Mouse (Mus musculus): ENCODE results near the gene Pde6b. TPM values are rescaled to one million over a fixed set of nuclear protein-coding genes. Genes with fewer than 3 reads are reported as not detected.

Pde6b gene
- 1 to 10 TPM in 1 of 2 experiments, under 1 TPM in 1; 0.61 to 1.2 TPM for polyA plus RNA-seq (2017; shearing (Covaris generic))

DNA sequence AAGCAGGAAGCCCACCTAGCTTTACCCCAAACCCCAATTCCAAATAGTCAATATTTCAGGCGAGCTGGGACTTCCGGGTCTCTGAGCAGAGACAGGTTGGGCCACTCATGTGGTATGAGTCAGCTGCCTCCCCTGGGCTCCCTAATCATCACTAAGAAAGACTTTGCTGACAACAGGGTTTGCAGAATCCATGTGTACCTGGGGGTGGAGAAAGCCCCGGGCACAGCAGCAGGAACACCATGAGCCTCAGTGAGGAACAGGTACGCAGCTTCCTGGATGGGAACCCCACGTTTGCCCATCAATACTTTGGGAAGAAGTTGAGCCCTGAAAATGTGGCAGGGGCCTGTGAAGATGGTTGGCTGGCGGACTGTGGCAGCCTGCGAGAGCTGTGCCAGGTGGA is at the start of gene Pde6b:
Pde6b (plus strand) TSS at position 191 of the 400 bp plus-strand sequence.
- no peak for ATAC-seq

DNA sequence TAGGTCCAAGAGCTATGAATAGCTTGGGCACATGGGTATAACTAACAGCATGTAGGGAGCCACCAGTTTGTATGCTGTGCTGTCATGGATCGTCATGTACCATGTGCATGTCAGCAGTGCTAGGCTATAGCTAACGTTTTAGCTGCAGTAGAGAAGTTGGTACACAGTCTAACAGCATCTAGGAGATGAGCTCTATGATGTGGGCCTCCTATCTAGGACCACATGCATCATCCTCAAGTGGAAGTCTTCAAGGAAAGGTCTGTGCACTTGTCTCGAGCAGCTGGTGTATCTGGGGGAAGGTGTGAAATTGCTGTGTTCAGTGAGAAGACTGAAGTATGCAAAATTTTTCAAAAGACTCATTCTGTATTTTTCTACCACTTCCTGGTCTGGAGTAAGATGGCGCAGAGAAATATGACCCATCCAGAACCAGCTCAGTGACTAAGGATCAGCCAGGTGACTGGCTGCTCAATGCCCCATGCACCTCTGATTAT is 44.5 kb upstream of the Pde6b start:
- no peak for ATAC-seq

DNA sequence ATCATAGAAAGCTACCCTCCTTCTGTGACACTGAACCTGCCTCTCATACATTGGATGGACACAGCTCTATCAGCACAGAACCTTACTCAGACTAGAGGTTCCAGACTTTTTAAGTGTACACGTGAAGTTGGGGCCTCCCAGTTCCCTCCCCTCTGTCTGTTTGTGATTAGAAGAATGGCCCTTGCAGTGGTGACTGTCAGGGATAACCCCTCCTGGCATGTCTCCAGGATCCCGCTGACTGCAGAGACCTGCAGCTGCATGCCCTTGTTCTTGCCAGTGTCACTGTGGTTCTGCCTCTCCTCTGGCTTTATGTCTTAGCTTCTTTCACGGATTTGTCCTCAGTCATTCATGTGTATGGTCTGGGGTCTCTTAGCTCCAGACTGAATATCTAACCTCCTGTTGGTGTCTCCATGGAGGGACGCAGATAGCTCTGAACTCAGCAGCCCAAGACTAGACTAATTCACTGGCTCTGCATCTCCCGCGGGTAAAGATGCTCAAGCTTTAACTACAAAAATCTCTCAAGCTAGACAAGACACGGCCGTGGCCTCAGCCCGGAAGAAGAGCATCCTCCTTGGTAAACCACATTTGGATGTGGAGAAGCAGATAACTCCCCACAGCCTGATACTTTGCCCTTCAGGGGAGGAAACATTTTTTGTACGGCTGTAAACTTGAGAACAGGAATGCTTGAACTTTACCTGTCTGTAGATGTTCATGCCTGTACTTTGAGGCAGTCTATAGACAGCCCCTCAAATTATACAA is 42.7 kb upstream of the Pde6b start:
- ATAC-seq, result no peak

DNA sequence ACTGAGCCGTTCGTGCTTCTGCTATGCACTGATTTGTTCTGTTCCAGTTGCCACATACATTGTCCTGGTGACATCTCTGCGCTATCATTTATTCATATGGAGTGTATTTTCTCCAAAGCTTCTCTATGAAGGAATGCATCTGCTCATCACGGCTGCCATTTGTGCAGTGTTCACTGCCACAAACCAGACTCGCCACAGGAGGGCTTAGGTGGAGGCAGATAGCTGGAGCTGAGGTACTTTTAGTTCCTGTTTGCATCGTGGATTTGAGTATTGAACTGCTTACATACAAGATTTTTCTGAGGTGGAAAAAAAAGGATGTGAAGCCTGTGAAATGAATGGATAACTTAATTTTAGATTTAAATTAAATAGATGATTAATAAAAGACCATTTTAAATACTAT is 40.3 kb upstream of the Pde6b start:
- ATAC-seq, result no peak

DNA sequence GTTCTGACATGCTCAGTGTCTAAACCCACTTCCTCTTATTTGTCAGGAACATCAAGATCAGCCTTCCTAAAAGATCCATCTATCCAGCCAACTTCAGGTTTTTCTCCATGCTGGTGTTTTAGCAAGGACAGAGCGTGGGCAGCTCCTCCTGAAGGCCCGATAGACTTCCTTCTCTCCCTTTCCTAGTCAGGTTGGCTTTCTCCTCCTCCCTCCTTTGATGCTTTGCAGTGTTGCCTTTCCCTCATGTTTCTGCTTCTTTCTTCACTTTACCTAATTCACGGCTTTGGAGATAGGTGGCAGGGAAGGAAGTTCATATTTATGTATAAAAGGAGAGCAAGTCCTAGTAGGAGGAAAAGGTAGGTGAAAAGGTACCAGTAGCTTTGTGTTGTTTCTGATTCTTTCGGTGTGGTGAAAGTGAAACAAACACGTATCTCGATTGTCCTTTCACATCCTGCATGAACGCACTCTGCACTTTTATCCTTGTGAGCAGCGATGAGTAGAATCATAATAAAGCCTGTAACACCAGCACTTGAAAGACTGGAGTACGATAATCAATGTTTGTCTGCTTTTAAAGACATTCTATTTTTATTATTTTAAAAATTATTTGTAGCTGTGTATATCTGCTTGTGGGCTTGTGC is 38.6 kb upstream of the Pde6b start:
- ATAC-seq, result peak; percentile 60

DNA sequence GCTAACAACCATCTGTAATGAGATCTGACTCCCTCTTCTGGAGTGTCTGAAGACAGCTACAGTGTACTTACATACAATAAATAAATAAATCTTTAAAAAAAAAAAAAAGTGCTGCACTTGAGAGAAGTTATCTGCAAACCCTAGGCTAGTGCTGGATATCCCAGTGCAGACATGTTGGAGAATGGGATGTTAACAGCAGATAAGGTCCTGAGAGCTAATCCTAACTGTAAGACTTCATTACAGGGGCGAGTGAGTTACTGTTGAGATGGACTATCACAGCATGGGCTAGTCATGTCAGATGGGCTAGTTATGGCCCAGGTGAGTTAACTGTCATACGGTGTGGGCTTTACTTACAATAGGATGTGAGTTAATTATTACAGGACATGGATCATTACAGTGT is 34.1 kb upstream of the Pde6b start:
- ATAC-seq, result no peak

DNA sequence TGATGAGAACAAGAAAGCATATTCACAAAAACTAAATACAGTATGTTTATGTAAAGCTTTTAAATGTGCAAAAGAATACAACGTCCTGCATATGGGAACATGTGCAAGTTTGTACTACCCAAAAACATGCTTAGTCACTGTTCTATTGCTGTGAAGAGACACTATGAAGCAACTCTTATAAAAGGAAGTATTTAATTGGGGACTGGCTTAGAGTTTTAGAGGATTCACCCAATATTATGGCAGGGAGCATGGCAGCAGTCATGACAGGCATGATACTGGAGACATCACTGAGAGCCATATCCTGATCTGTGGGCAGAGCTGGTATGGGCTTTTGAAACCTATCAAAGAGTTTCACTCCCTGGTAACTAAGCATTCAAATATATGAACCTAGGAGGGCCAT is 30.3 kb upstream of the Pde6b start:
- no peak for ATAC-seq

DNA sequence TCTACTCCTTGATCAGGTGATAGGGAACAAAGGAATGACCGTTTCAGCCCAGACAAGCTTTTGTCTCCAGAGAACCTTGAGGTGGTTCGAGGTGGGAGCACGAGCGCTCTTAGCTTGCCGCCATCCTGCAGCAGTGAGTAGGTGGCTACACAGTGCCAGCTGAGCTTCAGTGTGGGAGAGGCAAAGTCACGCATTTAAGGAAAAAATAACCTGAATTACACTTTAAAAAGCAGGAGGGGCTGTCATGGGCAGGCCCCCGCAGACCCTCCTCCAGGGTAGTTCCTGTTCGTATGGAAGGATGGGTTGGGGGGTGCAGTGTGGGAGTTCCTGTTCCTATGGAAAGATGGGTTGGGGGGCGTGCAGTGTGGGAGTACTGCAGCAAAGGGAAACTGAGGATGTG is 28.7 kb upstream of the Pde6b start:
- no peak for ATAC-seq

DNA sequence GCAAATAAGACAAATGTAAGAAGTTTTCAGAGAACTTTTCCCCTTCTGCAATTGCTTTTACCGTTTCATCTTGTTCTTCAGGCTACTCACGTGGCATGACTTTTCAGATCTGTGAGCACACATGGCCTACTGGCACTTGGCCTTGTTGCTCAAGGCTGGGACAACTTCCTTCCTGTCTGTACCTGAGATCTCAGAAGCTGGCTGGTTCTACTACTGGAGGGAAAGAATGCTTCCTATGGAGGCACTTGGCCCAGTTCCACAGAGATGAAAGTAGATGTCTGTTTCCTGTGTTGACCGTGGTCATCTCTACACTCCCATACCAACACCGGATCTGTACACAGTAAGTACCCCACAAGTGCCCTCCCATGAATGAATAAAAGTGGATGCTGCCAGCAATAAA is 28.0 kb upstream of the Pde6b start:
- ATAC-seq, result no peak

DNA sequence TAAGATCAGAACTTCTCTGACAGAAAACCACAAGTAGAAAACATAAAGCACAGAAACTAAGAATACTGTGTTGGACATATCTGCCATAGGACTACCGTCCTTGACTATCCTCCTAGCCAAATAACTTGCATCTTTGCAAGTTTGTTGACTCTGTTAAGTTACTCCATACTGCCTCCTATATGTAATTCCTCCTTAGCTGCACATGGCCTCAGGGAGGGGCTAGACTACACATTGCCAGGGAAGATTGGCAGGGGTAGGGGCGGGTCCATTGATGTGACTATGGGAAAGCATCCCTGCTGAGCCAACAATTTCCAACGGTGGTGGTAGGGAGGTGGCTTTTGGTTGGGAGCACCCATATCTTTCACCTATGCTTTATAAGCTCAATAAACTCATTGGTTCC is 25.9 kb upstream of the Pde6b start:
- ATAC-seq, result no peak

DNA sequence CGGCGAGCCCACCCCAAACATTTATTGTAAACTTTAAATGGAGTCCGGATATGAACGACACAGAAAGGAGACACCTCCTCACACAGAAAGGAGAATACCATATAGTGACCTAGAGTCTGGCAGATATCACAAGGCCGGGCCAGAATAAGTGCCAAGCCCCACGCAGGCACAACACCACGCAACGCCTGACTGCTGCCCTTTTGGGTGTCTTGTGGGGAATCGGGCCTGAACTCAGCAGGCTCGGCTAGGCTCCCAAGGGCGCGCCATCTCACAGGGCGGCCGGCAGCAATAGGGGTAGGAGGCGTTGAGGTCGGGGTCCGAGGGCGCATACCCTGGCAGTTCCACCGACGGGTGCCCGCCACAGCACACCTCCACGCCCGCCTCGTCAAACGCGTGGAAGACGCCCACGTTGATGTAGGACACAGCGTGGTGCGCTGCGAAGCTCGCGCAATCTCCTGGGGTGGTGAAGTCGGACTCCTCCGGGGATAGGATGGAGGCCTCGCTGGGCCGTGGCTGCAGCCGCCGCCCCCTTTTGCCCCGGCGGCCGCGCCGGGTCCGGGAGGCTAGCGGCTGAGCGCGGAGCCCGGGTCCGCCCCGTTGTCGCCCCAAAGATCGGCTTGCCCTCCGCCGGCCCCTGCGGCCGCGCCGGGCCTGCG is 21.7 kb upstream of the Pde6b start:
- ATAC-seq, result no peak

DNA sequence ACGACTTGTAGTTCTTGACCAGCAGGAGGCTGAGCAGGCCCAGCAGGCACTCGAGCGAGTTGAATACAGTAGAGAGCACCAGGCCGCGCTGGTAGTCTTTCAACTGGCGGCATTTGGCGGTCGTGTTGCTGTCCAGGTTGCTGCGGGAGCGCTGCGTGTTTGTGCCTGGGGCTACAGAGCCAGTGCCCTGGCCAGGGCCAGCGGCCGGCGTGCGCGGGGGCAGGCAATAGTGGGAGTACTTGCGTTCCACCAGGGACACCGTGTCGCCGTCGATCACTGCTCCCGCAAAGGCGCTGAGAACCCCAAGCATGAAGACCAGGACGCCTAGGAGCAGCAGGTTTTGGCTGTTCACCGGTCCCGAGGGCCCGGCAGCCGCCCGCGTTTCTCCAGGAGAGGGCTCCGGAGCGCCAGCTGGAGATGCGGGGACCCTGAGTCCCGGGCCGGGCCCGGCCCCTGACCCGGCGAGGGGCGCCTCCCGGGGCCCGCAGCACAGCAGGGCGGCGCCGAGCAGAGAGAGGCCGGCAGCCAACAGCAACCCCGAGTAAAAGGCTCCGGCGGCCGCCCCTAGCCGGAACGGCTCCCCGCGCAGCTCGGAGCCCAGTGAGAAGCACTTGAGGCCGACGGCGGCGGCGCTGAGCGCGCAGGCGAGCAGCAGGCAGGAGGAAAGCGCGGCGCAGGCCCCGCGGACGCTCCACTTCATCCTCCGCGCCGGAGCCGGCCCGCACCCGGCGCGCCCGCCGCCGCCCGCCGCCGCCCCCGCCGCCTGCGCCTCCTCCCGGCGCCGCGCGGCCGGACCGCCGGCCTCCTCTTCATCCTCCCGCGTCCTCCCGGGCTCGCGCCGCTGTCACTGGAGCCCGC is 21.0 kb upstream of the Pde6b start:
- ATAC-seq, result no peak

DNA sequence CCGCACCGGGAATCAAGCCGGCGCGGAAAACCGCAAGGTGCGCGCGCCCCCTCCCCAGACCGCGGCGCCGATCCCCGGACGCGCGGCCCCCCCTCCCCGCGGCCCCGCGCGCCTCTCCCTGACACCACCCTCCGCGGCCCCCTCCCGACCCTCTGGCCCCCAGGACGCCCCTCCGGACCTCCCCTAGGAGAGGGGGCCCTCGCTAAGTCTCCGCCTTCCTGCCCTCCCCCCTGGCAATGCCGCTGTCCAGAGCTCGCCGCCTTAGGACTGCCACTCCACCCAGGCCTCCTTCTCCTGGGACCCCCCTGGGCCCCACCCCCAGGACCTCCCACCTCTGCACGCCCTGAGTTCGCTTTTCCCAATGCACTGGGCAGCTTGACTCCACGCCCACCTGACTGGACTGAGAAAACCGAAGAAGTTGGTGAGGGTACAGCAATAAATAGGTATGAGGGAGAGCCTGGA is 20.3 kb upstream of the Pde6b start, which contains the start of gene Gm42517:
Gm42517 (minus strand) TSS at position 52 of the 462 bp plus-strand sequence.
- no peak for ATAC-seq

DNA sequence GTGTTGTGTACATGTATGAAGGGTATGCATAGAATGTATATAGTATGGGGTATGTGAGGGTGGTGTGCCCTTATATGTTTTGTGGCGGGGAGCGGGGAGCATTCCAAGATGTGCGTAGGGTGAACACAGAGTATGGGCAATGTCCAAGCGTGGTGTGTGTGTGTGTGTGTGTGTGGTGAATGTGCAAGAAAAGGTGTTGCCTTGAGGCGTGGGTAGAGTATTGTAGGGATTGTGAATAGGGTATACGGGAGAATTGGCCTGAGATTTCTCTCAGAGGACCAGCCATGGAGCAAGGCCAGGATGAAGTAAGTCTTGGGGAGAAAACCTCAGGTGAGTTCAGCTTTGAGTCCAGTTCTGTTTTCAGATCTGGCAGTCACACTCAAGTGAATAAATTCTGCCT is 19.7 kb upstream of the Pde6b start:
- ATAC-seq, result no peak

DNA sequence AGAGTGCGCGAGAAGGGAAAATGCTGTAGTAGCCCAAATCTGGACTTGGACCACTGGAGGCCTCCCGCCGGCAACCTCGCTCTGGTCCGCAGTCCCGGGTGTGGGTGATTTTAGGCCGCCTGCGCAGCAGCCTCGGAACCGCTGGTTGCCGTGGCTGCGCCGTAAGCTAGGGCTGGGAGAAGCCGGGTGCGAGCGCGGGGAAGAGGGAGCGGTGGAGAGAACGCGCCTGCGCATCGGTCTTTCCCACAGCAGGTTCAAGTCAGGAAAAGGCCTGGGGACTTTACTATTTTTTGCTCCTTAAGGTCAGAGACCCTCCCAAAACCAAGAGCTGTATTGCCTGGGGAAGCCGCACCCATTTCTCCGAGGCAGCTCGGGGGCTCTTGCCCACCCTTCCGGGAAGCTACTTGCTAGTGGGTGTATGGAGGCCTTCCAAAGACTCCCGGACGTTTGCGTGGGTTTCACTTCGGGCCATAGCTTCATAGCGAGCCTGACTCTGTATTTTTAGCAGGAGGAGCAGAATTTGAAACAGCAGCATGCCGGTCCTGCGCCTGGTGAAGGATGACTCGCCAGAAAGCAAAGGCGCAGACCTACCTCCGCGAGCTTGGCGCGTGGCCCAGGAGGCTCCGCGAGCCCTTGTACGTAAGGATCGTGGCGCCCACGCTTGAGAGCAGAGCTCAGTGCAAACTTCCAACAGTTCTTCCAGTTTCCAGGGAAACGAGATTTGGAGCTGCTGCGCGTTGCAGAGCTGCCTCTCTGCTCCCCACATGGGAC is 19.2 kb upstream of the Pde6b start:
- ATAC-seq, result no peak

DNA sequence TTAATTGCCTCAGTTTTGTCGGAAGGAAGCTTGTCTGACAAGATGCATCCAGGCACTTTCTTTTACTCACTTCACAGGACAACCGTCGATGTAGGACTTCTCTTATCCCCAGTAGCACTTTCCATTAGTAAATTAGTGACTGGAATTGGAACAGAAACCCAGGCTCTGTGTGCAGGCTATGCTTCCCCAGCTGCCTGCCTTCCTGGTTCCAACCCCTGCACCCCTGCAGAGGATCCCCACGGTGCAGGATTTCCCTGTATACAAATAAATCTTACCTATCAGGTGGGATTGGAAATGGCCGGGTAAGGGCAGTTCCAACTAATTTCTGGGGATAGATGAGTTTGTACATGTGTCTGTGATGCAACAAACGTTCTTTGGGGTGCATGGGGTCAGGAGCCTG is 18.2 kb upstream of the Pde6b start:
- ATAC-seq, result no peak

DNA sequence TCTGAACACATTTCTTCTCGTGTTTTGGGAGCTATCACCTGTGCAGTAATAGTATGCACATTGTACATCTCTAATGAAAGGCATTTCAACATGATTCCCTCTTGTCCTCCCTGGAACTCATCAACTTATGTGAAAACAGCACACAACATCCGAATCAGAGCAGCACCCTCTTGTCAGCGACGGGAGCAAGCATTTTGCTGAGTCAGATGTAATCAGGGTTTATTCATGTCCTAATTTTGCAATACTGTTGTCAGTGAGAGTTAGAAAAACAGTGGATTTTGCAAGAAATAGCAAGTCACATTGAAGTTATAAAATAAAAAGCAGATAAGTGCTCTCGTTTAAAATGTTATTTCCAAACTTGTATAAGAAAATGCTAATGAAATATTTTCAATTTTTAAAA is 14.1 kb upstream of the Pde6b start:
- no peak for ATAC-seq

DNA sequence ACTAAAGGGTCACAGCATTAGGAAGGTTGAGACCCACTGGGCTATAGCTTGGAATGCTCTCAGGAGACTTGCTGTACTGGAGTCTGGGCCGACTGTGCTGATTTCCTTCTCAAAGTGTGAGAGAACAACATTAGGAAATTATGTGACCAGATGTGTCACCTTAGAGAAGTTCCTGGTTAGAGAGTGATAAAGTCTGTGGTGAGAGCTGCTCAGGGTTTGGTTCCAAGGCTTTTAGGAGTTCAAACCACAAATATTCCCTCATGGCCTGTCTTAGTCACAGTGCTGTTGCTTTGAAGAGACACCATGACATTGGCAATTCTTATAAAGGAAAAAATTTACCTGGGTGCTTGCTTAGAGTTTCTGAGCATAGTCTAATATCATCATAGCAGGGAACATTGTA is 12.1 kb upstream of the Pde6b start:
- ATAC-seq, result no peak

DNA sequence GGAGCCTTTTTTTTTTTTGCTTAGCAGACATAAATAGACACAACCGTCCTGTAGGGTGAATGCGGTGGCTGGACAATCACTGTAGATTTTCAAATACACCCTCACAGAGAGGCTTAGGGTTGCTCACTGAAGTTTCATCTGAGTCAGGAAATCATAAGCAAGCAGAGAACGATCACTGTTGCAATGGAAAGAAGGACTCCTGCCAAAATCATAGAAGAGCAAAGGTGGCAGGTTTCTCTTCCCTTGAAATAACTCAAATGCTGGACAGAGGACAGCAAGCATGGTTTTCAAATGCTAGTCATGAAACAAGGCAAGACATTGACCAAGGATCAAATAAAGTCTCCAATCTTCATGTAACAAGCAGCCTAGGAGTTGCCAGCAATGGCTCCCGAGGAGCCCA is 9.8 kb upstream of the Pde6b start:
- ATAC-seq, result no peak

DNA sequence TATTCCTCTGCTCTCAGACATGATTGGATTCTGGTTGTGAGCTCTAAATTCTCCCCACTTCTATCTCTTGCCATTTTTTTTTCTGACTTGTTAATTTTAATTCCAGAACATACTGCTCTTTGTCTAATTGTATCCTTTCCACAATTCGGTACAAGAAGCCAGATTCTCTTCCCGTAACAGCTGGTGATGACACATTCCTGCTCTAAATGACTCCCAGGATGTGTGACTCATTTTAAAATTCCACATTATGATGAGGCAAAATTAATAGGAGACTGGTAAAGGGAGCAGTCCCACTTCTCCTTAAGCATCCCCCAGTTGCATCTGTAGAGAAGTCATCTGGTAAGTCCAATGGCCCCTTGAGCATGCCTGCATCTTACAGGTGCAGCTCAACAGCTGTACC is 2.6 kb upstream of the Pde6b start:
- ATAC-seq, result no peak

DNA sequence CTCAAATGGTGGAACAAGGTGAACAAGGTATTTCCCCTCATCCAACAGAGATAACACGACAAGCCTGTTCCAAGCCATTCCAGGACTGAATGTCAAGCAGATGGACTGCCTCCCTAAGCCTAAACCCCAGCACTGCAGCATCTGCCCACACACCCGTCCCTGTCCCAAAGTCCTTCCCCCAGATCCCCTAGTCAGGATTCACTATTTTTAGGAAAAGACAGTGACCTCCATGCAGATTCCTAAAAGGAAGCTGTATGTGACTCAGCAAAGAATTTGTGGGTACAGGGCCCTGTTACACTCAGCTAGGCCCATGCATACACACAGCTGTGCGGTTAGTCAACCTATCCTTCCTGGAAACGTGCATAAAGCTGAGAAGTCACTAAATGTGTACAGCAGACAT is 1.7 kb upstream of the Pde6b start:
- ATAC-seq, result no peak

DNA sequence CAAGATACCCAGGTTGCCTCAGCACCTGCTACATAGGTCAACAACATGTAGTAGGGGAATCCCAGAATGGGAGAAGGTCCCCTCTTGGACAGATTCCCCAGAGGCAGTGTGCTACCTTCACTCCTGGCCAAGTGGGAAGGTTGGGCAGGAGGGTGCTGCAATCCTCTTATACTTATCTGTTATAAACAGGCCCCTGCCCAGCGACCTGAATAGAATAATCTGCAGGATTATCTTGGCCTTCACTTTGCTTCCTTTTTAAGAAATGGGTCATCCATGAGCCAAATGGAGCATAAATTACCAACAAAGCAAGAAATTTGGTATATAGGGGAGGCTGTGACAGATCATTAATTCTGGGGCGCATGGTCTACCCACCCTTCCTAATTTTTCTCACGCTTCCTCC is 1.6 kb downstream of the Pde6b start:
- ATAC-seq, result no peak
